Mouse (Mus musculus) urinary bladder, adult 2 months (tissue): ENCODE data around the gene Acy3. TPM values are rescaled to one million over a fixed set of nuclear protein-coding genes. Genes with fewer than 3 reads are reported as not detected.
"Not testable (repeated sequence)": the region's sequence is repeated elsewhere in the genome, so short reads cannot be mapped to it uniquely, and the experiment has no call there.

Source experiments
- DNase-seq: peaks from one replicate; pipeline ENCODE4 v3.0.0; 2022; ENCODE audit warnings: low spot score
- polyA plus RNA-seq: library from polyadenylated mRNA; depleted of rRNA; stranded (reverse); fragments of >200 nt; gene quantifications from 2 replicates; pipeline ENCODE4 v1.2.3, GENCODE M21; 2012; rRNA removed

Acy3 gene
- 13.0 and 15.0 TPM in 2 replicates for polyA plus RNA-seq

DNA sequence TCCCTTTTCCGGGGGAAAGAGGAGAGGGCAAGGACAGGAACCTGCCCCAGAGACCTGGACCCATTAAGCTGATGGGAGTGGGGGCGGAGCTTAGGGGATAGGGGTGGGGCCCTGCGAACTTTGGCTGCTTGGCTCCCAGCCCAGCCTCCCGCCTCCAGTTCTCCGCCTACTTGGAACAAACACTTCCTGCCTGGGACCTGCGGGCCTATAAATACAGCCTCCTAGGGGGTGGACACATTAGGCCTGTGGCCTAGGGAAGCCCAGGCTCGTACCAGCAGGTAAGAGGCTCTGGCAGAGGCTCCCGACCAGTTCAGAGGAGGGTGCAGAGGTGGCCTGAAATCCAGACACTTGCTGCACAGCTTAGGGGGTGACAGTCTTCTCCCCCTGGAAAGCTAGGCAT, at the start of gene Acy3:
Gene Acy3, plus strand, starts transcription at position 237 of the 400 bp plus-strand sequence.
- DNase-seq, result peak; percentile 48

GRCm38 (mm10) chr19:3942315-3942714, 44.1 kb upstream of the Acy3 start:
- no peak for DNase-seq

DNA sequence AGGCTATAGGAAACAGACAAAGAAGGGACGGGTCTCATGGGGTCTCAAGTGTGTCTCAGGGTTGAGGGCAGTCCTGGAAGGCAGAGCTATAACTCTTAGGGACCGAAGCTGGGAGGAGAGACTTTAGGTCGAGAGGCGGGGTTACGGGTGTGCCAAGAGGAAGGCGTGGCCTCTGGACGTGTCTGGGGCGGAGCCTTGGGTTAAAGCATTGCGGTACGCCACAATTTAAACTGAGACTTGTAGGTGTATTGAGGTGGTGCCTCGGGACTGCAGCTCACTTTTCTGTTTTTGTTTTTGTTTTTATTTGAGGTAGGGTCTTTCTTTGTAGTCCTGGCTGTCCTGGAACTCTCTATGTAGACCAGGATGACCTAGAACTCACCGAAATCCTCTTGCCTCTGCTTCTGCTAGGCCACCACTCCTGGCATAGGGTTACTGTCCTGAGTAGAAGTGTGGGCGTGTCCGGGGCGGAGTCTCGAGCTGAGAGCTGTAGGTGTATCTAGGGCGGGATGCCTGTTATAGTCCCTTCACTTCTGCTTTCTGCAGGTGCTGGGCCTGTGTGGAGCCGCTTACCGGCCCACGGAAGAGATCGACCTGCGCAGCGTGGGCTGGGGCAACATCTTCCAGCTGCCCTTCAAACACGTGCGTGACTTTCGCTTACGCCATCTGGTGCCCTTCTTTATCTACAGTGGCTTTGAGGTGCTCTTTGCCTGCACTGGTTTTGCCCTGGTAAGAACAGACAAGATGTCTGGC, 43.2 kb upstream of the Acy3 start:
- DNase-seq, result no peak

- DNase-seq, result no peak
Measured at GRCm38 (mm10) chr19:3945872-3946564, 40.4 kb upstream of the Acy3 start.

DNA sequence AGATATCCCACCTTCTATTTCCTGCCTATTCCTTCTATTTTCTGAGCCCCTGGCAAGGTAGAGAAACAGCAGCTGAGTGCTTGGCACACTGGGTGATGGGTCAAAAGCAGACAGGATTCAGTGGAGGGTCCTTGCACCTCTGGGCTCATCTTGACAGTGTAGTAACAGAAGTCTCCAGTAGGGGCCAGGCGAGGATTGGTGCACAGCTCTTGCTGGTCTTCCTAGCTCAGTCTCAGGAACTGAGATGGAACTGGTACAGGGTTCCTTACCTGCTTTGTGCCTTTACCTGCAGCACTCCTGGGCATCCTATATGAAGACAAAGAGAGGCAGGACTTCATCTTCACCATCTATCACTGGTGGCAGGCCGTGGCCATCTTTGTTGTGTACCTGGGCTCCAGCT, 39.7 kb upstream of the Acy3 start:
- DNase-seq, result no peak

DNA sequence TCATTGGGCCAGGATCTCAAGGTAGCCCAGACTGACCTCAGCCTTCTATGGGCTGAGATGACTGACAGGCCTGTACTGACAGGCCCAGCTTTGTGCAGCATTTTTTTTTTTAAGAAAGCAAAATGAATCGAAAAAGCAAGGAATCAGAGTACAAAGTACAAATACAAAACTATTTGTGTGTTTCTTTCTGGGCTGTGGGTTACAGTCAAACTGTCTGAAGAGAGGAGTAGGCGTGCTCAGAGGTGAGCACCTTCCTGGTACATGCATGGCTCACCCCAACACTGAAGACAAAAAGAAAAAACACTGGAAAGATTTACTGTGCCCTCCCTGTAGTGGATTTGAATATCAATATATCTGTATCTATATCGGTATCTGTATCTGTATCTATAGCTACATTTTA, 38.6 kb upstream of the Acy3 start:
- no peak for DNase-seq

DNA sequence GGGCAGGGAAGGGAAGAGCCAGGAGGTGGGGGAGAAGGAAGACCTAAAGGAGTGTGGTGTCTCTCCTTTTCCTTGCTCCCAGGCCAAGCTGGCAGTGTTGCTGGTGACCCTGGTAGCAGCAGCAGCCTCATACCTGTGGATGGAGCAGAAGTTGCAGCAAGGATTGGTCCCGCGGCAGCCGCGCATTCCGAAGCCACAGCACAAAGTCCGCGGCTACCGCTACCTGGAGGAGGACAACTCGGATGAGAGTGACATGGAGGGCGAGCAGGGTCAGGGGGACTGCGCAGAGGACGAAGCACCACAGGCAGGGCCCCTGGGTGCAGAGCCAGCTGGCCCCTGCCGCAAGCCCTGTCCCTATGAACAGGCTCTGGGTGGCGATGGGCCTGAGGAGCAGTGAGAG, 37.8 kb upstream of the Acy3 start:
- DNase-seq, result no peak

- no peak for DNase-seq
Measured at GRCm38 (mm10) chr19:3950331-3950730, 36.0 kb upstream of the Acy3 start.

GRCm38 (mm10) chr19:3951461-3951860, 34.9 kb upstream of the Acy3 start:
- DNase-seq, result no peak

GRCm38 (mm10) chr19:3952099-3952498, 34.3 kb upstream of the Acy3 start:
- no peak for DNase-seq

DNA sequence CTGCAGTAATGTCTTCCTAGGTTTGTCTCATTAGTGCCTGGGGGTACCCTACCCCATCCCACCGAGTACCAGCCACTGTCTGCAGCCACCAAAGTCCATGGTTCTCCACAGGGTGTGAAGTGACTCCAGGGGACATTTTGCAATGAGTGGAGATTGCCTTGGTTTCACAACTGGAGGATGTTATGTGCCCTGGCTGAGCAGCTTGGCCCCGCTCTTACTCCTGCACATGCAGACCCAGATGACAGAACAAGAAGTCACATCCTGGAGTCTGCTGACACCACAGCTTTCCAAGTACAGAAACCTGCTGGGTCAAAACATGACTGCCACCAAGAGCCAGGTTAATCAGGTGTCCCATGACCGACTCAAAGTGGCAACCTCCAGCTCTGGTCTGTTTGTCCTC, 31.3 kb upstream of the Acy3 start:
- no peak for DNase-seq

DNA sequence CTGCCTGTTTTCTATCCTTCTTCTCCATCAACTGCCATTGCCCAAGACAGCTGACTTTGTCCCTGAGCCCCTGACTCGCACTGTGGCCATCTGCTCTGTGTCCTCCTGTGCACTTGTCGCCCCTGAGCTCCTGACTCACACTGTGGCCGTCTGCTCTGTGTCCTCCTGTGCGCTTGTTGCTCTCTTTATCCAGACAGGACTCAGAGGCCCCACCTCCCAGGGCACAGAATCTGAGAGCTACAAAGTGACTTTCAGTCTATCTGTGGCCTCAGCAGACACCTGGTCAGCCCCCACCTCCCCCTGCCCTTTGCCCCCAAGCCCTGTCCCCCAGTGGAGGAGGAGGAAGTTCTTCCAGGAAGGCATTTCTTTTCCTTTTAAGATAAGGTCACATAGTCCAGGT, 30.6 kb upstream of the Acy3 start:
- no peak for DNase-seq

DNA sequence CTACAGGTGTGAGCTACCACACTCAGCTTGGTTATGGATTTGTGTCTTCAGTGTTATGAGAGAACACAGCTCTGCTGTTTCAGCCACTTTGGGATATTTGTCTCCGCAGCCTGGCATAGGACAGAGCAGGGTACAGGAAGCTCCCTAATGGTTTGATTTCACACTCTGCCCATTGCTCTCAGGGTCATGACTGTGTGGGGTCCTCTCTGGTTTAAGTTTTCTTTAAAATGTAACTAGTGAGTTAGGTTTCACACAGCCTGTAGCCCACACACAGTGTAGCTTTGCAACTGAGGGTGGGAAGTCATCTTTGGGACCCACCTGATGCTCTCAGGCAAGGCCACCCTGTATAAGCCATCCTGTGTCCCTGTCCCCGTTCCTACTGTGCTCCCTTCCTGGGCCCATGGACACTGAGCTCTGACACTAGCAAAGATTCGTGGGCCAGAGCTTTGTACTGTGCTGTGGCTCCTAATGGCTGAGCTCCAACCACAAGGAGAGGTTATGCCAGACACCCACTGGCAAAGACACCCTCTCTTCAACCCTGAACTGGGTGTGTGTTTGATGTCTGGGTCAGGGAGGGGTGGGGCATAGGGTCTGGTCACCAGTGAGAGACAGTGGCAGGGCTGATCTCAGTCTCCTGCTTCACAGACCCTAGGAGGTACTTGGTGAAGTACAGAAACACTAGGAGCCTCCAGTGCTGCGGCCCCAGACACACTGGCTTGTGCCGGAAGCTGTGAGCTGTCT, 28.9 kb upstream of the Acy3 start:
- DNase-seq, result not testable (repeated sequence)

DNA sequence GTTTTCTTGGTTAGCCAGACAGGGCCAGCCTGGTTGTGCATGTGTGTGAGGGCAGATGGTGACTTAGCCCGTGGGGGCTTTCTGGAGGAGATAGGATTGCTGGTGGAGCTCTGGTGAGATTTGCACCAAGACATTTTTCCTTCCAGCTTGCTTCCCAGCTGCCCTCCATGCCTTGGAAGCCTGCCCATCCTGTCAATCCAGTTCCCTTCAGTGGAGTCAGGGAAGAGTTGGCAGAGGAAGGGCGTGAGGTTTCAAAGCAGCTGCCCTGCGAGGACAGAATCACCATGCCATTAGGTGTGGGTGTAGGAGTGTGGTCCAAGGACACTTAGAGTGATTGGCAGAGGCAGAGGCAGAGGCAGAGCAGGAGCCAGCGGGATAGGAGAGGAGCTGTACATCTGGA, 27.9 kb upstream of the Acy3 start, which contains the start of gene Aldh3b3:
Gene Aldh3b3, plus strand, starts transcription at position 176 of the 400 bp plus-strand sequence.
- DNase-seq, result no peak

- DNase-seq, result no peak
Measured at GRCm38 (mm10) chr19:3959030-3959429, 27.3 kb upstream of the Acy3 start.

GRCm38 (mm10) chr19:3960211-3960610, 26.2 kb upstream of the Acy3 start:
- no peak for DNase-seq

GRCm38 (mm10) chr19:3961805-3962204, 24.6 kb upstream of the Acy3 start:
- DNase-seq, result not testable (repeated sequence)

DNA sequence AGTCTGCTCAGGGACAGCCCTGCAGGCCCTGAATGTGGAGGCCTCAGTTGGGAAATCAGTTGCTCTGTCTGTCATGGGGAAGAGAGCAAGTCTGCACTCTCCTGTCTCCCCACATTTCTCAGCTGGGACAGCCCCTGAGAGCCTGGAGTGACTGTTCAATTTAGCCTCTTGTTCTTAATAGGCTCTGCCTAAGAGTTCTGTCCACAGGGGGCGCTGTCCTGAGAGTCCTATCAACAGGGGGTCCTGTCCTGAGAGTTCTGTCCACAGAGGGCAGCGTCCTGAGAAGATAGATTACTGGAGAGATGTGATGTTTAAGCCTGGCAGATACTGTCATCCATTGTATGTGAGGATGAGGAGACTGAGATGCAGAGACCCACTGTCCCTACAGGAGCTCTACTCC, 23.9 kb upstream of the Acy3 start:
- DNase-seq, result no peak

DNA sequence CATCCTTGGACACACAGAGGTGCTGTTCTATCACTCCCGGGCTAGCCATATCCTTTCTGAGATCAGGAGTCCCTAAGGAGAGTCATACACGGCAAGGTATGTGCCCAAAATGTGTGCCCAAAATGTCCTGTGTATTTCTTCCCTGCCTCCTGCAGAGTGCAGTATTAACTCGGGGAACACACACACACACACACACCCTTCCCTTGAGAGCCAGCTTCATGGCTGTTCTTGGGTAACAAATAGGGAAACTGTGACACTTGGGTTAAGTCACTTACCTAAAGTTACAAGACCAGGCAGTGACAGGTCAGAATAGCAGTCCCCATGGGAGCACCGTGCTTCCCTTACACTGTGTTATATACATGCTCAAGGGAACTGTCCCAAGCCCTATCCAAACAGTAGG, 22.3 kb upstream of the Acy3 start:
- no peak for DNase-seq

GRCm38 (mm10) chr19:3966330-3967075, 19.9 kb upstream of the Acy3 start:
- no peak for DNase-seq

- DNase-seq, result no peak
Measured at GRCm38 (mm10) chr19:3967258-3967657, 19.1 kb upstream of the Acy3 start.

DNA sequence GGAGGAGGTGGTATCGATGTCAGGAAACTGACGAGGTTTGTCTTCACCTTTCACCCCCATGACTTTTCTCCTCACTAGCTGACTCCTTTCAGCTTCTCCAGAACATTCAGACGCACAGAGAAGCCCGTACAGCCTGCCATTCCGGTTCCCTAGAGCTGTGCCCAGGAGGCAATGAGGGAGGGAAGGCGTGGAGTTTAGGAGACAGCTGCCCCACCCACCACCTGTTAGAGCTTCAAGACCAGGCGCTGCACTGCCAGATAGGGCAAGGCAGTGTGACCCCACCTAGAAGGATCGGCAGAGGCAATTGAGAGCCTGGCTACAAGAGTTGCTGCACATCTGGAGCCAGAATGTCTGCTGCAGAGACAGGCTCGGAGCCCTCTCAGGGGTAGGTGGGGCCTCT, 14.1 kb upstream of the Acy3 start, which contains the start of gene Aldh3b2:
Gene Aldh3b2, plus strand, starts transcription at position 100 of the 400 bp plus-strand sequence.
- no peak for DNase-seq
